Mouse (Mus musculus) midbrain, embryonic 12.5 days (tissue): ENCODE measurements around the gene C1qtnf1. TPM values are rescaled to one million over a fixed set of nuclear protein-coding genes. Genes with fewer than 3 reads are reported as not detected.

Experiments
- ATAC-seq: fragments of 200-750 bp; cut with Nextera tagmentation; 2 replicates; pipeline ENCODE4 v1.8.0; 2017; ENCODE audit warnings: low read depth, moderate TSS enrichment, moderate library complexity; ENCODE audit not compliant: low FRiP score
- H3K27ac ChIP-seq: fragments of 300-500 bp; sonication (generic); replicated peaks from 2 replicates; pipeline ENCODE4 v1.5.1; 2016; ENCODE audit warnings: mild to moderate bottlenecking
- H3K27me3 ChIP-seq: fragments of 300-500 bp; sonication (generic); 2 replicates; pipeline ENCODE4 v1.6.1; 2016; ENCODE audit warnings: mild to moderate bottlenecking
- H3K36me3 ChIP-seq: fragments of 300-500 bp; sonication (generic); 2 replicates; pipeline ENCODE4 v1.6.1; 2016
- H3K4me1 ChIP-seq: fragments of 300-500 bp; sonication (generic); 2 replicates; pipeline ENCODE4 v1.6.1; 2016
- H3K4me2 ChIP-seq: fragments of 300-500 bp; sonication (generic); replicated peaks from 2 replicates; pipeline ENCODE4 v1.6.1; 2016; ENCODE audit warnings: mild to moderate bottlenecking, moderate library complexity
- H3K4me3 ChIP-seq: fragments of 300-500 bp; sonication (generic); 2 replicates; pipeline ENCODE4 v1.5.1; 2016; ENCODE audit warnings: mild to moderate bottlenecking
- H3K9ac ChIP-seq: fragments of 300-500 bp; sonication (generic); replicated peaks from 2 replicates; pipeline ENCODE4 v1.6.1; 2016; ENCODE audit warnings: mild to moderate bottlenecking, moderate library complexity
- H3K9me3 ChIP-seq: fragments of 300-500 bp; sonication (generic); 2 replicates; pipeline ENCODE4 v1.6.1; 2016; ENCODE audit warnings: mild to moderate bottlenecking
- WGBS: fragments of 180-500 bp; shearing (Covaris S2); methylation state at CpG from one replicate; pipeline ENCODE4 v1.1.7; 2016; 5-methylcytosine and 5-hydroxymethylcytosine counted together
- polyA plus RNA-seq: library from polyadenylated mRNA; unstranded; fragments of >200 nt; fragmentation: Nextera tagmentation; extraction: Ambion mirVana; gene quantifications from 2 replicates; pipeline ENCODE4 v1.2.1, GENCODE M21; 2016

Gene C1qtnf1
- polyA plus RNA-seq, 1 experiment from 2014 or later, result 3.3 TPM

- Histone ChIP-seq H3K4me1 (peaks cover 15% of the 10 kb centered on the region), H3K36me3 (no peaks in the 10 kb centered on the region), H3K9me3 (no peaks in the 10 kb centered on the region), H3K9ac (no peak overlapping the region), H3K4me3 (no peak overlapping the region), H3K27ac (no peak overlapping the region), H3K27me3 (peaks cover 6% of the 10 kb centered on the region; the same call in 1 of the 2 replicates), H3K4me2 (no peak overlapping the region)
- WGBS, result 58% methylated on average over 19 of the region's 20 CpGs
- ATAC-seq, result no peak
Measured at GRCm38 (mm10) chr11:118496066-118496689, 68.2 kb downstream of the C1qtnf1 start.

Other genes with a start within 250 kb of the C1qtnf1 start
- 28.3 and 28.5 TPM in 2 replicates for gene Cyth1, start 179.6 kb upstream of the C1qtnf1 start, polyA plus RNA-seq
- gene Usp36, start 138.0 kb upstream of the C1qtnf1 start, polyA plus RNA-seq, result 17.6 and 20.8 TPM in 2 replicates
- 0.18 and 0.40 TPM in 2 replicates for gene Cep295nl, start 85.7 kb upstream of the C1qtnf1 start, polyA plus RNA-seq
- gene Timp2, start 72.5 kb upstream of the C1qtnf1 start, polyA plus RNA-seq, result 49.4 and 50.3 TPM in 2 replicates
- 1.7 and 1.8 TPM in 2 replicates for gene Lgals3bp, start 26.1 kb upstream of the C1qtnf1 start, polyA plus RNA-seq
- gene Cant1, start 9.1 kb upstream of the C1qtnf1 start, polyA plus RNA-seq, result 29.3 and 30.9 TPM in 2 replicates
- gene Engase, start 48.6 kb downstream of the C1qtnf1 start, polyA plus RNA-seq, result 6.9 and 7.3 TPM in 2 replicates